Mouse (Mus musculus) MEL (cell line): ENCODE data around the gene Phf23. TPM values are rescaled to one million over a fixed set of nuclear protein-coding genes. Genes with fewer than 3 reads are reported as not detected.

Experiments
- DNase-seq: peaks from one replicate; pipeline ENCODE4 v3.0.0; 2011; ENCODE audit warnings: low read depth, low spot score
- H3K27ac ChIP-seq: 2 replicates; pipeline ENCODE4 v1.5.1; 2012; ENCODE audit warnings: low read depth, mild to moderate bottlenecking, control low read depth, low read length, moderate library complexity; ENCODE audit not compliant: control insufficient read depth
- H3K27me3 ChIP-seq, 2 experiments: fragments of 150-350 bp in 1 of 2; sonication (generic) in 1 of 2; 2 replicates each; pipeline ENCODE4 v1.6.1; 2012; ENCODE audit warnings: low read length in 2 of 2, mild to moderate bottlenecking in 2 of 2, improper control_type of control experiment in 1 of 2, moderate library complexity in 1 of 2; ENCODE audit not compliant: insufficient read depth in 2 of 2, control insufficient read depth in 1 of 2
- H3K36me3 ChIP-seq, 2 experiments: 2 replicates each; pipeline ENCODE4 v1.6.1; 2012 to 2014; ENCODE audit warnings: low read length in 2 of 2, improper control_type of control experiment in 1 of 2, inconsistent platforms in 1 of 2, mild to moderate bottlenecking in 1 of 2; ENCODE audit not compliant: insufficient read depth in 2 of 2, control insufficient read depth in 1 of 2
- H3K4me1 ChIP-seq, 2 experiments: fragments of 150-350 bp in 1 of 2; sonication (generic) in 1 of 2; 2 replicates each; pipeline ENCODE4 v1.6.1; 2012; ENCODE audit warnings: low read length in 2 of 2, improper control_type of control experiment in 1 of 2, mild to moderate bottlenecking in 1 of 2; ENCODE audit not compliant: insufficient read depth in 2 of 2, control insufficient read depth in 1 of 2
- H3K4me3 ChIP-seq, 2 experiments: fragments of 150-350 bp in 1 of 2; sonication (generic) in 1 of 2; 2 replicates each; pipeline ENCODE4 v1.5.1; 2012; ENCODE audit warnings: low read depth in 2 of 2, low read length in 2 of 2, mild to moderate bottlenecking in 2 of 2, moderate library complexity in 2 of 2, control low read depth in 1 of 2, improper control_type of control experiment in 1 of 2; ENCODE audit not compliant: control insufficient read depth in 1 of 2, insufficient read depth in 1 of 2
- H3K79me2 ChIP-seq: 2 replicates; pipeline ENCODE4 v1.6.1; 2012; ENCODE audit warnings: mild to moderate bottlenecking, low read length, moderate library complexity; ENCODE audit not compliant: control insufficient read depth, poor library complexity, insufficient read depth
- H3K9ac ChIP-seq: 2 replicates; pipeline ENCODE4 v1.6.1; 2012; ENCODE audit warnings: low read depth, mild to moderate bottlenecking, control low read depth, low read length, moderate library complexity; ENCODE audit not compliant: control insufficient read depth, poor library complexity, severe bottlenecking
- H3K9me3 ChIP-seq: fragments of 150-350 bp; sonication (generic); replicated peaks from 2 replicates; pipeline ENCODE4 v1.6.1; 2012; ENCODE audit warnings: mild to moderate bottlenecking, low read length, improper control_type of control experiment, moderate library complexity; ENCODE audit not compliant: insufficient read depth
- BHLHE40 ChIP-seq: IDR thresholded peaks from 2 replicates; pipeline ENCODE4 v1.6.1; 2012; ENCODE audit warnings: low read depth, mild to moderate bottlenecking, inconsistent platforms, low read length, improper control_type of control experiment, borderline replicate concordance
- CHD2 ChIP-seq: IDR thresholded peaks from 2 replicates; pipeline ENCODE4 v1.6.1; 2011; ENCODE audit warnings: low read length, improper control_type of control experiment
- CTCF ChIP-seq, 3 experiments: IDR thresholded peaks in 2 of 3; conservative IDR thresholded peaks in 1 of 3; 2 replicates each; pipeline ENCODE4 v1.5.1; 2011 to 2012; ENCODE audit warnings: low read length in 3 of 3, low read depth in 2 of 3, mild to moderate bottlenecking in 2 of 3, improper control_type of control experiment in 1 of 3, inconsistent platforms in 1 of 3, mixed read lengths in 1 of 3, moderate library complexity in 1 of 3; ENCODE audit not compliant: control insufficient read depth in 1 of 3, insufficient read depth in 1 of 3, poor library complexity in 1 of 3, severe bottlenecking in 1 of 3
- E2F4 ChIP-seq: IDR thresholded peaks from 2 replicates; pipeline ENCODE4 v1.6.1; 2011; ENCODE audit warnings: low read depth, low read length, improper control_type of control experiment, borderline replicate concordance
- KAT2A ChIP-seq: conservative IDR thresholded peaks from 2 replicates; pipeline ENCODE4 v1.6.1; 2012; ENCODE audit warnings: low read depth, low read length, improper control_type of control experiment, inconsistent platforms
- MAZ ChIP-seq: IDR thresholded peaks from 2 replicates; pipeline ENCODE4 v1.6.1; 2012; ENCODE audit warnings: low read depth, mild to moderate bottlenecking, inconsistent platforms, low read length, improper control_type of control experiment
- MXI1 ChIP-seq: IDR thresholded peaks from 2 replicates; pipeline ENCODE4 v1.6.1; 2011; ENCODE audit warnings: mild to moderate bottlenecking, low read depth, low read length, improper control_type of control experiment
- MYB ChIP-seq: IDR thresholded peaks from 2 replicates; pipeline ENCODE4 v1.6.1; 2011; ENCODE audit warnings: mild to moderate bottlenecking, low read depth, low read length, improper control_type of control experiment
- MYC ChIP-seq: IDR thresholded peaks from 2 replicates; pipeline ENCODE4 v1.6.1; 2011; ENCODE audit warnings: low read depth, mild to moderate bottlenecking, low read length, improper control_type of control experiment, moderate library complexity
- POLR2A ChIP-seq, 2 experiments: IDR thresholded peaks; 2 replicates each; pipeline ENCODE4 v1.6.1; 2011 to 2012; ENCODE audit warnings: low read length in 2 of 2, mild to moderate bottlenecking in 2 of 2, control low read depth in 1 of 2, improper control_type of control experiment in 1 of 2, low read depth in 1 of 2, moderate library complexity in 1 of 2; ENCODE audit not compliant: control insufficient read depth in 1 of 2, insufficient read depth in 1 of 2, poor library complexity in 1 of 2
- RAD21 ChIP-seq: IDR thresholded peaks from 2 replicates; pipeline ENCODE4 v1.6.1; 2011; ENCODE audit warnings: mild to moderate bottlenecking, low read depth, low read length, improper control_type of control experiment
- RCOR1 ChIP-seq: IDR thresholded peaks from 2 replicates; pipeline ENCODE4 v1.6.1; 2012; ENCODE audit warnings: low read depth, mild to moderate bottlenecking, inconsistent platforms, low read length, improper control_type of control experiment
- TCF12 ChIP-seq: IDR thresholded peaks from 2 replicates; pipeline ENCODE4 v1.6.1; 2014; ENCODE audit warnings: low read depth, mild to moderate bottlenecking, inconsistent platforms, low read length, improper control_type of control experiment, moderate library complexity
- USF1 ChIP-seq: IDR thresholded peaks from 2 replicates; pipeline ENCODE4 v1.6.1; 2014; ENCODE audit warnings: low read depth, mild to moderate bottlenecking, inconsistent platforms, low read length, improper control_type of control experiment, moderate library complexity
- ZC3H11A ChIP-seq: IDR thresholded peaks from 2 replicates; pipeline ENCODE4 v1.6.1; 2012; ENCODE audit warnings: low read depth, mild to moderate bottlenecking, inconsistent platforms, low read length, improper control_type of control experiment
- ZNF384 ChIP-seq: IDR thresholded peaks from 2 replicates; pipeline ENCODE4 v1.6.1; 2012; ENCODE audit warnings: low read depth, mild to moderate bottlenecking, inconsistent platforms, low read length, improper control_type of control experiment
- polyA plus RNA-seq, 2 experiments: library from polyadenylated mRNA; stranded (reverse) in 1 of 2; unstranded in 1 of 2; fragments of >175 nt in 1 of 2; fragments of >200 nt in 1 of 2; gene quantifications; 2 replicates each; pipeline versions ENCODE4 v1.2.1 to v1.2.4; 2012; ENCODE audit warnings: low replicate concordance in 2 of 2, low read depth in 1 of 2; ENCODE audit not compliant: insufficient read length in 2 of 2, insufficient read depth in 1 of 2, missing spikeins in 1 of 2
- total RNA-seq: library from RNA; depleted of rRNA; stranded (reverse); fragments of 300-350 nt; gene quantifications from 2 replicates; pipeline ENCODE4 v1.2.3, GENCODE M21; 2012

Gene Phf23
- total and polyA plus RNA-seq, 3 experiments = 108 to 112 TPM; not detected in 1

DNA sequence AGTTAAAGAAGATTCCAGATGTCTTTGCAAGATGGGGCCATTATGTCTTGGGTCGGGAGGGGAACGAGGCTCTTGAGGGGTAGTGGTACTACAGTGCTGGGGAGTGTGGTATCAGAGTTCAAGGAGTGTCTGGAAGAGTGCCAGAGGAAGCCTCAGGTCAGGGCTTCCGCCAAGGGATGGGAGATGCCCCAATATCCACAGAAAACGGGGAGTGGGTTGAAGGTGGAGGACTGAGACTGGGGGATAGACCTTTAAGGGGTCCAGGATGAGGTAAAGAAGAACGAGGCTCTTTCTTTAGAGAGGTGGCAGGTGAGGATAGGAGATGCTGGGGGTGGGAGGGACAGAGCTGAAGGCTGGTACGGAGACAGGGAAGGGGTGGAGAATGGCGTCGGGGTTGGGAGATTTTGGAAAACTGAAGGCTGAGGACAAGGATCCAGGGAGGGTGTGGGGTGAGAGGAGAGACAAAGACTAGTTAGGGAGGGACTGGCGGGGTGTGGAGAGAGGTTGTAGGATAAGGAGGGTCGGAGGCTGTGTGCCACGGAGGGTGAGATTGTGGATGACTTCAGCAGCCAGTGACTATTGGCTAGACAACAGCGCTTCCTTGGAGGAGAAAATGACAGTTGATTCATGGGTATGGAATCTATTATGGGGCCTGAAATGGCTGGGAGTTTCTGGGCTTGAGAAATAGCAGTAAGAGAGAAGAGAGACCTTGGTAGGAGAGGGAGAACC lies 33.0 kb downstream of the Phf23 start:
- Histone ChIP-seq H3K36me3 (peaks cover 0 to 3% of the 10 kb centered on the region in 2 experiments; a peak in 2 of 4 replicates), H3K4me3 (no peak overlapping the region), H3K4me1 (peaks cover 0 to 9% of the 10 kb centered on the region in 2 experiments; a peak in 2 of 4 replicates), H3K27ac (no peak overlapping the region), H3K9me3 (no peaks in the 10 kb centered on the region), H3K27me3 (no peaks in the 10 kb centered on the region), H3K9ac (no peak overlapping the region), H3K79me2 (no peaks in the 10 kb centered on the region)
- DNase-seq = no peak
- no peak for TF ChIP-seq TCF12
- TF ChIP-seq CTCF (IDR thresholded peaks at IDR 0.05 in 2 of 3, conservative IDR thresholded peaks at IDR 0.05 in 1 of 3; ENCODE audit: control insufficient read depth in 1 of 3, insufficient read depth in 1 of 3, low read depth in 2 of 3, low read length in 3 of 3, poor library complexity in 1 of 3, severe bottlenecking in 1 of 3) = no peak

DNA sequence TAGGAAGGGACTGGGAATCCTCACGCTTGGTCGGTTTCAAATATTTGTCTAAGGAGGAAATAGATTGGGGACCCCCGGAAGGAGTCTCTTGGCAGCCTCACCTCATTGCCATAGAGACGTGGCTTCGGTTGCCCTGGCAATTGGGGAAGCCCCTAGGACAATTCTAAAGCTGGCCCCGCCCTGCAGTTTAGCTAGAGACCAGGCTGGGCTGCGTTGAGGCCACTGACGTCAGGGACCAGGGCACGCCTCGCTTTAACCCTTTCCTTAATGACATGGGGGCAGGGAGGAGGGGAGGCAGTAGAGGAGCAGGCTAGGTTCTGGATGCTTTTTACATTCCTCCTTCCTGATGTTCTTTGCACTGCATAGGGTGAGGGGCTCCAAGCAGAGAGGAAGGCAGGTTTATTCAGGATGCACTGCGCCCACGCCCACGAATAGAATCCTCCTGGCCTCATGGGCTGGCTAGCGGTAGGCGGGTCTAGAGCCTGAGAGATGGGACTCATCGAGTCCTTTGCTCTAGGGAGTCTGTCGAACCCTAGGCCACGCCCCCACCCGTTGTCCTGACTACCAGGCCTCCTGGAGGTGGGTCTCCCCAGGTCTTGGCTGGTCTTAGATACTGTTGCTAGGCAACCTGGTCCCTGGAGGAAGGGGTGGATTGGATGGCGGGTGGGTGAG lies 33.7 kb downstream of the Phf23 start:
- H3K4me3 ChIP-seq = no peak overlapping the region
- H3K79me2 ChIP-seq = no peaks in the 10 kb centered on the region
- peaks cover 0 to 3% of the 10 kb centered on the region in 2 experiments; a peak in 2 of 4 replicates for H3K36me3 ChIP-seq
- peaks cover 0 to 9% of the 10 kb centered on the region in 2 experiments; a peak in 2 of 4 replicates for H3K4me1 ChIP-seq
- no peak overlapping the region for H3K9ac ChIP-seq
- H3K27me3 ChIP-seq = no peaks in the 10 kb centered on the region
- TF ChIP-seq MXI1 (no peak), MYC (no peak), KAT2A (no peak), MAZ (no peak), RAD21 (no peak), E2F4 (no peak), ZC3H11A (no peak), MYB (no peak), USF1 (no peak), POLR2A (IDR thresholded peaks at IDR 0.05; ENCODE audit: control insufficient read depth in 1 of 2, insufficient read depth in 1 of 2, low read depth in 1 of 2, low read length in 2 of 2, poor library complexity in 1 of 2) (no peak), BHLHE40 (no peak), CHD2 (no peak), ZNF384 (no peak), RCOR1 (no peak)
- TF ChIP-seq, all 39 proteins: peak for 0
- Histone ChIP-seq H3K9me3 (no peaks in the 10 kb centered on the region), H3K27ac (no peak overlapping the region)
- DNase-seq = peak; percentile 51
